Comparison of ENCODE assay signal across 22 mouse cellular contexts in the genomic region with DNA sequence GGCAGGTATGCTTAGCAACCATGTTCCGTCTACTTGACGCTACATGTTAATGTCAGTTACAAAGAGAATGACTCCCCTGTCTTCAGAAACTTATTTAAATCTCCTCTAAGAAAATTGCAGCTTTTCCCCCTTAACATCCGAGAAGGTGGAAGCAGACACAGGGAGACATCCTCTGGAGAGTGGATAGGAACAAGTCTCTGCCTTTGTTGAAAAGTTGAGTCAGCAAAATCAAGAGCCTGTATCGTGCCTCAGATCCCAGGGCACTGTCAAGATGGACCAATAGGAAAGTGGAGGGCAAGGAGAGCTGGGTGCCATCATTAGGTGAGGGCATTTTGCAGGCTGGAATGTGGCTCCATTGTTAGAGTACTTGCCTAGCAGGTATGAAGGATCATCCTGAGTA.
A peak's percentile ranks its signal among the peaks of the same experiment; 100 is the strongest.
DNase-seq lines count a peak whose midpoint lies in the region; ATAC-seq and TF ChIP-seq lines count a peak whose summit lies in the region.
"Had no signal": no experiment of that assay in that cellular context is flagged by ENCODE, and none has a peak within 500 bp of the region (broad histone marks: within the 10 kb centered on the region; RNA-seq: fewer than 3 reads in every experiment).

No protein-coding gene starts in this region.

- TF ChIP-seq EP300 in CH12.LX (IDR thresholded peaks at IDR 0.05; ENCODE audit: low read length): no peak

- in situ Hi-C loops in CH12.LX (cut with MboI; ENCODE audit: low pct_ligation_motif_present, low pct_unique_long_range_greater_than_20kb, low sequenced_read_pairs) (no loop called here), ES-E14 (cut with MboI; ENCODE audit: low sequenced_read_pairs in 2 of 2, unreplicated experiment in 2 of 2) (no loop called here)

- TF ChIP-seq POLR2A in CH12.LX (IDR thresholded peaks at IDR 0.05; ENCODE audit: low read depth, low read length): no peak

- H3K9me3 ChIP-seq in midbrain, embryonic 11.5 days (ENCODE audit: control insufficient read depth, low read length): no peaks in the 10 kb centered on the region
- no peaks in the 10 kb centered on the region for H3K9me3 ChIP-seq in midbrain, embryonic 14.5 days (ENCODE audit: control insufficient read depth, low read length)
- no peaks in the 10 kb centered on the region for H3K9me3 ChIP-seq in CH12.LX (replicated peaks; ENCODE audit: low read length)
- no peaks in the 10 kb centered on the region for H3K9me3 ChIP-seq in ES-E14 (ENCODE audit: control insufficient read depth, insufficient read depth, low read depth, low read length)

- no peak overlapping the region for H3K27ac ChIP-seq in midbrain, embryonic 11.5 days (ENCODE audit: low read depth, low read length)
- no peak overlapping the region for H3K27ac ChIP-seq in midbrain, embryonic 14.5 days (replicated peaks; ENCODE audit: low read depth, low read length)
- H3K27ac ChIP-seq in CH12.LX (ENCODE audit: insufficient read depth, low read depth): no peak overlapping the region
- no peak overlapping the region for H3K27ac ChIP-seq in ES-E14 (ENCODE audit: insufficient read depth, low read depth, low read length, poor library complexity, severe bottlenecking)

- H3K4me1 ChIP-seq in midbrain, embryonic 11.5 days (ENCODE audit: control insufficient read depth, insufficient read depth, low read length): no peaks in the 10 kb centered on the region
- peaks cover 11% of the 10 kb centered on the region for H3K4me1 ChIP-seq in midbrain, embryonic 14.5 days (ENCODE audit: control insufficient read depth, insufficient read depth, low read length)
- H3K4me1 ChIP-seq in CH12.LX (ENCODE audit: control insufficient read depth in 1 of 2, insufficient read depth in 2 of 2) (peaks cover 3 to 30% of the 10 kb centered on the region in 2 experiments; a peak in 3 of 4 replicates), ES-E14 (ENCODE audit: control insufficient read depth in 2 of 2, insufficient read depth in 2 of 2, low read length in 2 of 2, poor library complexity in 1 of 2) (no peaks in the 10 kb centered on the region)

- H3K79me2 ChIP-seq in CH12.LX (replicated peaks; ENCODE audit: control insufficient read depth, extremely low read depth, insufficient read depth, poor library complexity, severe bottlenecking): no peaks in the 10 kb centered on the region

- dilution Hi-C loops in CH12.LX (cut with MboI; ENCODE audit: extremely low pct_ligation_motif_present, extremely low pct_unique_long_range_greater_than_20kb, low sequenced_read_pairs): no loop called here

- no peak for TF ChIP-seq RAD21 in CH12.LX (IDR thresholded peaks at IDR 0.05; ENCODE audit: low read depth, low read length)

- no peak overlapping the region for H3K9ac ChIP-seq in midbrain, embryonic 11.5 days (ENCODE audit: low read length)
- no peak overlapping the region for H3K9ac ChIP-seq in midbrain, embryonic 14.5 days (replicated peaks; ENCODE audit: low read length)
- no peak overlapping the region for H3K9ac ChIP-seq in CH12.LX (ENCODE audit: insufficient read depth, low read depth)
- H3K9ac ChIP-seq in ES-E14 (ENCODE audit: insufficient read depth, low read depth, low read length, poor library complexity, severe bottlenecking): no peak overlapping the region

- 85% methylated on average over 4 of the region's 4 CpGs for WGBS in midbrain, embryonic 11.5 days
- WGBS in midbrain, embryonic 14.5 days: 85% methylated on average over 4 of the region's 4 CpGs

- peak; percentile 41 for DNase-seq in midbrain, embryonic 11.5 days (ENCODE audit: low spot score, missing footprints)
- no peak for DNase-seq in midbrain, embryonic 14.5 days
- DNase-seq in CH12.LX (ENCODE audit: extremely low read depth): no peak
- DNase-seq in ES-E14 (ENCODE audit: low read depth, low spot score): no peak
- DNase-seq in layer of hippocampus, postnatal 14 days (ENCODE audit: low spot score in 2 of 2): no peak
- DNase-seq in spleen, postnatal 14 days (ENCODE audit: low spot score in 2 of 2): no peak
- DNase-seq: adrenal gland, adult 2 months; adrenal gland, adult 8-10 months; adrenal gland, postnatal 10 days; adrenal gland, postnatal 14 days; adrenal gland, postnatal 25 days; adrenal gland, postnatal 36 days; B cell, adult 2 months; cerebellum, adult 11 months; cerebellum, adult 11-12 months; cerebellum, adult 18-20 months; cerebellum, adult 2 months; cerebellum, adult 8-10 months had no signal

- H3K27me3 ChIP-seq in midbrain, embryonic 11.5 days (ENCODE audit: control insufficient read depth, insufficient read depth, low read length): no peaks in the 10 kb centered on the region
- H3K27me3 ChIP-seq in midbrain, embryonic 14.5 days (ENCODE audit: control insufficient read depth, insufficient read depth, low read length): no peaks in the 10 kb centered on the region
- no peaks in the 10 kb centered on the region for H3K27me3 ChIP-seq in CH12.LX (replicated peaks)
- H3K27me3 ChIP-seq: Patski had no signal

- no peak for TF ChIP-seq CTCF in CH12.LX (conservative IDR thresholded peaks at IDR 0.05 in 1 of 2, IDR thresholded peaks at IDR 0.05 in 1 of 2; ENCODE audit: low read depth in 2 of 2, low read length in 2 of 2)

- ATAC-seq in midbrain, embryonic 11.5 days (ENCODE audit: low FRiP score): no peak
- no peak for ATAC-seq in midbrain, embryonic 14.5 days (ENCODE audit: low FRiP score, low TSS enrichment)
- ATAC-seq: activated CD4-positive, CD25-positive, alpha-beta regulatory T cell, adult 4 months; CD4-positive, CD25-positive, alpha-beta regulatory T cell, adult 4 months; Patski had no signal

- H3K36me3 ChIP-seq in midbrain, embryonic 11.5 days (ENCODE audit: control insufficient read depth, insufficient read depth, low read length): no peaks in the 10 kb centered on the region
- H3K36me3 ChIP-seq in midbrain, embryonic 14.5 days (ENCODE audit: control insufficient read depth, insufficient read depth, low read length): no peaks in the 10 kb centered on the region
- H3K36me3 ChIP-seq in CH12.LX (replicated peaks in 1 of 2; ENCODE audit: control insufficient read depth in 1 of 2, insufficient read depth in 1 of 2, low read length in 1 of 2) (peaks cover 0 to 2% of the 10 kb centered on the region in 2 experiments), ES-E14 (ENCODE audit: control insufficient read depth, insufficient read depth, low read length, poor library complexity, severe bottlenecking) (no peaks in the 10 kb centered on the region)
- H3K36me3 ChIP-seq: G1E had no signal

- no peak overlapping the region for H3K4me3 ChIP-seq in midbrain, embryonic 11.5 days (ENCODE audit: low read depth, low read length)
- no peak overlapping the region for H3K4me3 ChIP-seq in midbrain, embryonic 14.5 days (replicated peaks; ENCODE audit: low read depth, low read length)
- H3K4me3 ChIP-seq in CH12.LX (replicated peaks in 1 of 3; ENCODE audit: low read depth in 2 of 3, low read length in 2 of 3, poor library complexity in 1 of 3) (no peak overlapping the region), ES-E14 (ENCODE audit: insufficient read depth in 1 of 2, low read depth in 1 of 2, low read length in 2 of 2, poor library complexity in 1 of 2, severe bottlenecking in 1 of 2) (no peak overlapping the region)

- H3K4me2 ChIP-seq in midbrain, embryonic 11.5 days: no peak overlapping the region
- no peak overlapping the region for H3K4me2 ChIP-seq in midbrain, embryonic 14.5 days (ENCODE audit: low read length)
- no peak overlapping the region for H3K4me2 ChIP-seq in CH12.LX (ENCODE audit: insufficient read depth, low read depth, poor library complexity, severe bottlenecking)

TF ChIP-seq in CH12.LX, 34 proteins besides CTCF, POLR2A, EP300 and RAD21:
- TF ChIP-seq MAFK (IDR thresholded peaks at IDR 0.05; ENCODE audit: insufficient replicate concordance, low read length) (peak; percentile 57; the same call in 1 of the 2 replicates), MAX (IDR thresholded peaks at IDR 0.05; ENCODE audit: low read length) (no peak)

TF ChIP-seq in ES-E14, 5 proteins besides CTCF, POLR2A, EP300 and RAD21:
- no peak for TF ChIP-seq HCFC1 (IDR thresholded peaks at IDR 0.05; ENCODE audit: borderline replicate concordance, insufficient read depth, low read length)
- peak; percentile 61 for TF ChIP-seq MAFK (IDR thresholded peaks at IDR 0.05; ENCODE audit: insufficient read depth, low read depth, low read length)
- no peak for TF ChIP-seq CHD2 (IDR thresholded peaks at IDR 0.05; ENCODE audit: low read depth, low read length)
- no peak for TF ChIP-seq ZC3H11A (IDR thresholded peaks at IDR 0.05; ENCODE audit: borderline replicate concordance, low read depth, low read length)
- TF ChIP-seq ZNF384 (IDR thresholded peaks at IDR 0.05; ENCODE audit: low read depth, low read length): no peak
